Mouse (Mus musculus): ENCODE results near the gene Tcf3.

Tcf3 gene

GRCm38 (mm10) chr10:80437973-80438372, 4.5 kb upstream of the Tcf3 start:
- no peak for DNase-seq (ENCODE audit: low spot score in 2 of 2)

DNA sequence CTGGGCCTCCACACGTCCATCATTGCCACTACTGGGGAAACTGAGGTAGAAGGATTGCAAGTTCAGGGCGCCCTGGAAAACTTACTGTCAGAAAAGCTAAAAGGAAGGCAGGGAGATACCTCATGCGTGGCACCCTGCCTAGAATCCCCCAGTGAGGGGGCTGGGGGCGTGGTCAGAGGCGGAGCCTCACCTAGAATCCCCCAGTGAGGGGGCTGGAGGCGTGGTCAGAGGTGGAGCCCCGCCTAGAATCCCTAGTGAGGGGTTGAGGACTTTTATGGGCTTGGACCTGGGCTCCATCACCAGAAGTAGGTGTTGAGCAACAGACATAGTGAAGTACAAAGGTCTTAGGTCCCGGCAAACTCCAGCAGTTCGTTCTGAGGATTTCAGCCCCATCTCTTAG, 2.8 kb upstream of the Tcf3 start:
- no peak for DNase-seq (ENCODE audit: low spot score in 2 of 2)

DNA sequence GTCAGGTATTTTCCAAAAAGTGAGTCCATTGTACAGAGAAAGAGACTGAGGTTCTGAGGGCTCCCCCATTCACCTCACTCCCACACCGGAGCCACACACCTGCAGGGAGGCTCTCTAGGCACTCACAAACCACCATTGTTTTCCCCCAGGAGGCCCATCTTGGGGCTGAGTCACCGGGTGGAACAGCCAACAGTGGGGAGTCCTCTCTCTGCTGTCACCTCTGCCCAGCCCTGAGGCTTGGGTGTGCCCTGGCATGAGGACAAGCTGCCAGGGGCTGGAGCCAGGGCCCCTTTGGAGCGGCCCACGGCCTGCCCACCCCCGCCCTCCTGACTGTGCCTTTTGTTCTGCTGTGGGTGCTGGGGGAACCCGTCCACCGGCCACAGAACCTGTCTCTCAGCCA, 2.3 kb upstream of the Tcf3 start:
- no peak for DNase-seq (ENCODE audit: low spot score in 2 of 2)

DNA sequence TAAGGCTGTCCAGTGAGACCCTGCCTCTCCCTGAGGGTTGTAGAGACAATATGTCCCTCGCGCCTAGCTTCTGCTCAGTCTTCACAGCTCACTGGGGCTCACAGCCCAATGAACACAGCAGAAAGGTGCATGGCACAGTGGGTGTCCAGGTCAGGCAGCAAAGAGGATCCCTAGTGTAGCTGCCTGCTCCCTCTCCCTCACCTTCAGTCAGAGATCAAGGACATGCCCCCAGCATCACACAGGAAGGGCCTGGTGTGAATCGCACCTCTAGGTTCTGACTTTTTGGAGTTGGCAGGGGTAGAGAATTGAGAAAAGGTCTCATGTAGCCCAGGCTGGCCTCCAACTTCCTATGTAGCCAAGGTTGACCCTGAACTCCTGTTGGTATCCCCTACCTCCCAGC, 1.4 kb upstream of the Tcf3 start:
- DNase-seq (ENCODE audit: low spot score in 2 of 2) = no peak

DNA sequence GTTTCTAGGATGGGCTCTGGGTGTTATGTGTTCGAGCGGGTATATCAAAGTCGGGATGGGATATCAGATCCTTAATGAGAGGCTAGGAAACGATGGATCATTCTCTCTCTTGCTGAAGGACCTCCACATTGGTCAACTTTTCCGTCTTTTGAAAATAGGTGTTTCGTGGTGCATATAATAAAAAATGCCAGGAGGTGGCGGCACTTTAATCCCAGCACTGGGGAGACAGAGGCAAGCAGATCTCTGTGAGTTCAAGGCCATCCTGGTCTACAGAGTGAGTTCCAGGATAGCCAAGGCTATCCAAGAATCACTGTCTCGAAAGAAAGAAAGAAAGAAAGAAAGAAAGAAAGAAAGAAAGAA, 766 bp upstream of the Tcf3 start:
- DNase-seq (ENCODE audit: low spot score in 2 of 2) = no peak

- no peak for DNase-seq (ENCODE audit: low spot score in 2 of 2)
Observed at GRCm38 (mm10) chr10:80432936-80433512, 423 bp downstream of the Tcf3 start.

DNA sequence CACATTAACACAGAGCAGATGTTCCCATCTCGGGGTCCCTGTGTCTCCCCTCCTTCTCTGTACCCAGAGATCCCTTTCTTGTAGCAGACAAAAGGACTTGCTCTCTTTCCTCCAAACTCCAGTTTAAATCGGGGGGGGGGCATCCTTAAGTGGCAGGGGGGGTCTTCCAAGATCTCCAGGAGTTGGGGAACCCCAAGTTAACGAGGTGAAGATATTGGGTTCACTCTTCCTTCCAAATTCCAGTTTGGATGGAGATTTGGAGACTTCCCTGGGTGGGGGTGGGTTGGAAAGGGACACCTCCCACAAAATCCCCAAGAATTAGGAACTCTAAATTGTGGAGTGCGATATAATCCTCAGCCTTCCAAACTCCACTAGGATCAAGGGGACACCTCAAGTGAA, 1.1 kb downstream of the Tcf3 start:
- DNase-seq (ENCODE audit: low spot score in 2 of 2) = no peak

- DNase-seq (ENCODE audit: low spot score in 2 of 2) = no peak
Observed at GRCm38 (mm10) chr10:80431570-80432386, 1.7 kb downstream of the Tcf3 start.

DNA sequence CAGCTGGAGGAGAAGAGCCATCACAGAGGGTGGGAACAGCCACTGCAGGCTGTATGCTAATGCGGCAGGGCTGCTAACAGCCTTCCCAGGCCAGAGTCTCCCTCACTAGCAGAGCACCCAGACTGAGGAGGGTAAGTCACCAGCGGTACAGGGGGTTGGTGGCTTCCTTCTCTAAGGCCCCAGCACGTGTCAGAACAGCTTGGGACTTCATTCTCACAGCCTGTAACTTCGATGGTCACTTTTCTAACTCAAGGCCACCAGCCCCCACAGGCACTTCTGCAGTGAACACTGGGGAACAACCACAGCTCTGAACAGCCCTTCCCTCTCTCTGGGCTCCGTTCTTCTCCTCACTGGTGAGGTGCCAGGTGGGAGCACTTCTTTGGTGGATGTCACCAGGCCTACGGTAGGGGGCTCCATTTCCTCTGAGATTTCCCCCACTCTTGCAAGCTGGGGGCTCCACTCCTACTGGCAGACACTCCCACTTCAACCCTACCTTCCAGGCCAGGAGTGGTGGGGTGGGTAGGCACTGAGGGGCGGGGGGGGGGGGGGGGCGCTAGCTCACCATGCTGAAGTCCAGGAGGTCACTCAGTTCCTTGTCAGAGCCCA, 3.0 kb downstream of the Tcf3 start:
- DNase-seq (ENCODE audit: low spot score in 2 of 2) = no peak

DNA sequence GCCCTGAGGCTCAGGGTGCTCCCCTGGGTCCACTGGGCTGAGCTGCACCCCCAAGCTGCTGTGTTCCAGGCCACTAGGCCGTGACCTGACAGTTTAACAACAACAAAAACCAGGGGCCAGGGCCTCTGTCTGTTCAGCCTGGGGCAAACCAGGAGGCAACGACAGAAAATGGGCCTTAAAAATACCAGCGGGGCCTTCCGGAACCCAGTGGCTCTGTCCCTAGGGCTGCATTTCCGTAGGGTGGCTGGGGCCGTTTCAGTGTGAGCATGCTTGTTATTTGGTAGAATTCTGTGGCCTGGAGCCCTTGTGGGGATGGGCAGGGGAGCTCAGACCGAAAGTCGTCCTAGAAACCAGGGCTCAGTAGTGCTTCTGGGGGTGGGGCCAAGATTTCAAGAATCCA, 3.6 kb downstream of the Tcf3 start:
- no peak for DNase-seq (ENCODE audit: low spot score in 2 of 2)

DNA sequence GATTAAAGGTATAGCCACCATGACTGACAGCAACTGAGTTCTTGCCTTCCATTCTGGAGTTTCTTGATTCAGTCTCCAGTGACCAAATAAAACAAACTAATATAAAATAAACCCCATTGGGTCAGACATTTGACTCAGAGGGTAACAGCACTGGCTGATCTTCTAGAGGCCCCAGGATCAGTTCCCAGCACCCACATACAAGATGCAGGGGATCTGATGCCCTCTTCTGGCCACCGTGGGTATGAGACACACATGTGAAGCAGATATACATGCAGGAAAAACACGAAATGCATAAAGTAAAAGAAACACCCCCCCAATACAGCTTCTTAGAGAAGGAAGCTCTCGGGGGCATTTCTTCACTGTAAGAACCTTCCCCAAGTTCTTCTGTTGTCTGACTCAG, 8.4 kb downstream of the Tcf3 start:
- DNase-seq (ENCODE audit: low spot score in 2 of 2) = no peak

DNA sequence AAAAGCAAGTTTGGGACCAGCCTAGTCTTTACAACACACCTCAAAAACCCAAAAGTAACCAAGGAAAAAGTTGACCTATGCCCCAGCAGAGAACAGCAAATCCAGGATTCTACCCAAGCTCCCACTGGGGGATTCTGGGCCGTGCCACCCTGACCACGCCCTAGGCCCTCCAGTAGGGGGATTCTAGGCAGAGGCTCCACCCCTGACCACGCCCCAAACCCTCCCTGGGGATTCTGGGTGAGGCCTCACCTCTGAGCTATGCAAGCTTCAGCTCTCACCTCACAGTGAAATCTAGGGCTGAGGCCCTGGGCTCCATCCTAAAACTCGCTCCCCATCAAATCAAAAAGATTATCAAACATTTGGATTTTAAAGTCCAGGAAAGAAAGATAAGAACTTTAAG, 9.9 kb downstream of the Tcf3 start:
- DNase-seq (ENCODE audit: low spot score in 2 of 2) = no peak

DNA sequence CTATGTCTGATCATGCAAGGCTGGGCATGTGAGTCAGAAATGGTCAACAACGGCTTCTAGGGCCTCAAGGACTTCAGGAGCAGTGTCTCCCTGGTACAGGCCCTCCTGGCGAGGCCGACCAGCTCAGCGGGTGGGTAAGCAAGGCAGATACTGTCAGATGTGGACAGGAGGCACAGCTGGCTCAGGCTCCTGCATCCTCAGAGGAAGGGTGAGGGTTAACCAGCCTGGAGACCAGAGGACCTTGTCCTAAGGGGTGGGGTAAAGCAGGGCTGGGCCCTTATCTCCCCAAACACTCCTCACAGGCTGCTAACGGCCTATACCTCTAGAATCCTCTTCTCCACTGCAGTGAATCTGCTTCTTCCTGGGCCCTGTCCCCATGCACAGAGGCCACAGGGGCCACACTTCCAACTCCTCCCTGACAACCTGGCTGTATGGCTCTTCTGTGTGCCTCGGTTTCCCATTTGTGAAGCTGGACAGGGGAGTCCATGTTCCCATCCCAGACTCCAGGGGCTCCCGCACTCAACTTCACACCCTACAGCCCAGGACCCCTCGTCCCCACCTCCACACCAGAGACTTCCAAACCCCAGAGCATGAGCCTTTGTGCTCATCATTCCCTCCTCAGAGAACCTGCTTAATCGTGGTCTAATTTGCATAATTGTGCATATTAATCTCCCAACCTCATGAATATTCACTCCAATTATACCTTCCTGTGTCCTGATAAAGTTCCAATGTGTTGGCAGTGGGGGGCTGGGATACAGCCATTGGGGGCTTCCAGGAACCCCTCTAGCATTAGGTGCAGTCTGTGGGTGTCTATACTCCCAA, 11.6 kb downstream of the Tcf3 start:
- DNase-seq (ENCODE audit: low spot score in 2 of 2) = no peak

- no peak for DNase-seq (ENCODE audit: low spot score in 2 of 2)
Observed at GRCm38 (mm10) chr10:80421208-80421607, 12.2 kb downstream of the Tcf3 start.

- DNase-seq (ENCODE audit: low spot score in 2 of 2) = no peak
Observed at GRCm38 (mm10) chr10:80420729-80421128, 12.7 kb downstream of the Tcf3 start.

- no peak for DNase-seq (ENCODE audit: low spot score in 2 of 2)
Observed at GRCm38 (mm10) chr10:80419419-80419818, 14.0 kb downstream of the Tcf3 start.

GRCm38 (mm10) chr10:80418311-80418710, 15.1 kb downstream of the Tcf3 start:
- DNase-seq (ENCODE audit: low spot score in 2 of 2) = no peak

- DNase-seq (ENCODE audit: low spot score in 2 of 2) = no peak
Observed at GRCm38 (mm10) chr10:80417841-80418240, 15.6 kb downstream of the Tcf3 start.

- no peak for DNase-seq (ENCODE audit: low spot score in 2 of 2)
Observed at GRCm38 (mm10) chr10:80417371-80417770, 16.1 kb downstream of the Tcf3 start.

GRCm38 (mm10) chr10:80415566-80415965, 17.9 kb downstream of the Tcf3 start:
- DNase-seq (ENCODE audit: low spot score in 2 of 2) = no peak

GRCm38 (mm10) chr10:80412656-80413541, 20.5 kb downstream of the Tcf3 start:
- peak; percentile 77 to 79 for DNase-seq (ENCODE audit: low spot score in 2 of 2)
